Mouse (Mus musculus): ENCODE measurements around the gene Micall2. TPM values are rescaled to one million over a fixed set of nuclear protein-coding genes. Genes with fewer than 3 reads are reported as not detected.
"Not testable (repeated sequence)": the region's sequence is repeated elsewhere in the genome, so short reads cannot be mapped to it uniquely, and the experiment has no call there.

Gene Micall2
- polyA plus RNA-seq, 1 experiment from 2014 or later: 5.7 TPM

- ATAC-seq: no peak
These were observed 17.6 kb downstream of the Micall2 start for GRCm38 (mm10) chr5:139718540-139718939.

DNA sequence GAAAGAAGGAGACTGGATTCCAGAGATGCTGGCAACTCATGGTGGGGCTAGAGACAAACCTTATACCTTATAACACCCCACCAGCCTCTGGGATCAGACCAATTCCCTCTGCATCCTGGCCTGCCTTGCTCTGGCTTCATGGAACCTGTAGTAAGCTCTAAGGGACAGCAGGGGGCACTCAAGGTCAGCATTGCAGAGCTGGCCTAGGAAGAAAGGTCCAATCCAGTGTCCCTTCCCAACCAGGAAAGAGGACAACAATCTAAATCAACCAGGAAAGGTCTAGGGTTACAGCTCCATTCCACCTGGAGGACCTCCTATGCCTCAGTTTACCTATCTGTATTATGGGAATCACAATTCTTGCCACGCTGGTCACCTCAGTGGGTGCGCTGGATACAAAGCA is 18.4 kb downstream of the Micall2 start:
- Histone ChIP-seq H3K27ac (ENCODE audit: low read length) (no peak overlapping the region), H3K4me2 (ENCODE audit: low read length) (no peak overlapping the region), H3K4me1 (replicated peaks; ENCODE audit: control insufficient read depth, insufficient read depth, low read length) (no peaks in the 10 kb centered on the region), H3K9me3 (ENCODE audit: control insufficient read depth, low read length) (no peaks in the 10 kb centered on the region), H3K27me3 (replicated peaks; ENCODE audit: control insufficient read depth, insufficient read depth, low read length) (no peaks in the 10 kb centered on the region), H3K36me3 (ENCODE audit: control insufficient read depth, insufficient read depth) (no peaks in the 10 kb centered on the region), H3K4me3 (replicated peaks; ENCODE audit: low read length) (no peak overlapping the region), H3K9ac (replicated peaks; ENCODE audit: low read depth, low read length) (no peak overlapping the region)
- WGBS: 88% methylated on average over 2 of the region's 2 CpGs
- no peak for ATAC-seq

More at GRCm38 (mm10) chr5:139718540-139718939, 17.6 kb downstream of the Micall2 start:
- Histone ChIP-seq H3K27ac (ENCODE audit: low read length) (no peak overlapping the region), H3K27me3 (replicated peaks; ENCODE audit: control insufficient read depth, insufficient read depth, low read length) (no peaks in the 10 kb centered on the region), H3K9me3 (ENCODE audit: control insufficient read depth, low read length) (no peaks in the 10 kb centered on the region), H3K36me3 (ENCODE audit: control insufficient read depth, insufficient read depth) (no peaks in the 10 kb centered on the region), H3K4me2 (ENCODE audit: low read length) (no peak overlapping the region), H3K9ac (replicated peaks; ENCODE audit: low read depth, low read length) (no peak overlapping the region), H3K4me1 (replicated peaks; ENCODE audit: control insufficient read depth, insufficient read depth, low read length) (no peaks in the 10 kb centered on the region), H3K4me3 (replicated peaks; ENCODE audit: low read length) (no peak overlapping the region)
- WGBS: 68% methylated on average over 6 of the region's 6 CpGs

DNA sequence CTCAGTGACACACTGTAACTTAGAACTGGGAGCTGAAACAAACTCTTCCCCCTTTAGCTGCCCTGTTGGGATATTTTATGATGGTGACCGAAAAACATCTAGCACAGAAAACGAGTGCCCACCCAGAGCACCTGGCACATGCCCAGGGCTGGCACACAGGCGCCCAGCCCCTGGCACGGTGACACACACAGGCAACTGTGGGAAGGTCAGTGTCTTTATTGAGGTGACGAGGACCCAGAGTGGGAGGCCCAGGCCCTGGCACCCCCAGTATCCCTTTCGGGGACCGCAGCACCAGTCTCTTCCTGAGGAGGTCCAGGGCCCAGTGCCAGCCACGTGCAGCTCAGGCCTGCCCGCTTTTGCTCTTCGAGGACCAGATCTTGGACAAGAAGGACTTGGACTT is 29.6 kb downstream of the Micall2 start:
- H3K9me3 ChIP-seq (ENCODE audit: control insufficient read depth, low read length): no peaks in the 10 kb centered on the region
- WGBS: 78% methylated on average over 10 of the region's 10 CpGs
- no peak overlapping the region for H3K4me2 ChIP-seq (ENCODE audit: low read length)
- no peaks in the 10 kb centered on the region for H3K36me3 ChIP-seq (ENCODE audit: control insufficient read depth, insufficient read depth)
- 0 out of 2 replicates have a peak, but pooled peaks cover 2% of the 10 kb centered on the region for H3K27me3 ChIP-seq (replicated peaks; ENCODE audit: control insufficient read depth, insufficient read depth, low read length)
- no peak overlapping the region for H3K4me3 ChIP-seq (replicated peaks; ENCODE audit: low read length)
- no peak overlapping the region for H3K9ac ChIP-seq (replicated peaks; ENCODE audit: low read depth, low read length)
- H3K27ac ChIP-seq (ENCODE audit: low read length): no peak overlapping the region
- H3K4me1 ChIP-seq (replicated peaks; ENCODE audit: control insufficient read depth, insufficient read depth, low read length): no peaks in the 10 kb centered on the region
- no peak for ATAC-seq

DNA sequence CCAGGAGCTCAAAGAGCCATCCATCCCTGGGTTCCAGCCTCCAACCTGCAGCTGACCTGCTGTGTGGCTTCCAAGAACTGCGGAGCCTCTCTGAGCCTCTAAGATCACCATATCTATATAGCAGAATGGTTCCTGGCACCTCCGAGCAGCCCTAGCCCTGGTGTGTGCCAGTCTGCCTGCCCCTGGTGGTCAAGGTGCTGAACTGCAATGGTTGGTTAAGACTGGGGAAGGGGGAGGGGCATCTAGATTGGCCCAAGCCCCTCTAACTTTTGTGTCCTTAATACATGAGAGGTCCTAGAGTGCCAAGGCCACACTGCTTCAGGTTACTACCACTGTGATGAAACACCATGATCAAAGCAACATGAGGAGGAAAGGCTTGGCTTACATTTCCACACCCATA is 33.2 kb downstream of the Micall2 start:
- Histone ChIP-seq H3K27ac (ENCODE audit: low read length) (no peak overlapping the region), H3K9ac (replicated peaks; ENCODE audit: low read depth, low read length) (no peak overlapping the region), H3K9me3 (ENCODE audit: control insufficient read depth, low read length) (no peaks in the 10 kb centered on the region), H3K4me1 (replicated peaks; ENCODE audit: control insufficient read depth, insufficient read depth, low read length) (no peaks in the 10 kb centered on the region), H3K36me3 (ENCODE audit: control insufficient read depth, insufficient read depth) (no peaks in the 10 kb centered on the region), H3K4me3 (replicated peaks; ENCODE audit: low read length) (no peak overlapping the region), H3K4me2 (ENCODE audit: low read length) (no peak overlapping the region), H3K27me3 (replicated peaks; ENCODE audit: control insufficient read depth, insufficient read depth, low read length) (0 out of 2 replicates have a peak, but pooled peaks cover 5% of the 10 kb centered on the region)
- ATAC-seq: no peak
- WGBS: 70% methylated on average over 2 of the region's 2 CpGs

GRCm38 (mm10) chr5:139702236-139702635 is 33.9 kb downstream of the Micall2 start:
- Histone ChIP-seq H3K4me1 (replicated peaks; ENCODE audit: control insufficient read depth, insufficient read depth, low read length) (no peaks in the 10 kb centered on the region), H3K36me3 (ENCODE audit: control insufficient read depth, insufficient read depth) (no peaks in the 10 kb centered on the region), H3K9me3 (ENCODE audit: control insufficient read depth, low read length) (no peaks in the 10 kb centered on the region), H3K27me3 (replicated peaks; ENCODE audit: control insufficient read depth, insufficient read depth, low read length) (0 out of 2 replicates have a peak, but pooled peaks cover 8% of the 10 kb centered on the region), H3K4me2 (ENCODE audit: low read length) (no peak overlapping the region), H3K27ac (ENCODE audit: low read length) (no peak overlapping the region), H3K9ac (replicated peaks; ENCODE audit: low read depth, low read length) (no peak overlapping the region), H3K4me3 (replicated peaks; ENCODE audit: low read length) (no peak overlapping the region)
- WGBS: 79% methylated on average over 10 of the region's 10 CpGs
- ATAC-seq: no peak

DNA sequence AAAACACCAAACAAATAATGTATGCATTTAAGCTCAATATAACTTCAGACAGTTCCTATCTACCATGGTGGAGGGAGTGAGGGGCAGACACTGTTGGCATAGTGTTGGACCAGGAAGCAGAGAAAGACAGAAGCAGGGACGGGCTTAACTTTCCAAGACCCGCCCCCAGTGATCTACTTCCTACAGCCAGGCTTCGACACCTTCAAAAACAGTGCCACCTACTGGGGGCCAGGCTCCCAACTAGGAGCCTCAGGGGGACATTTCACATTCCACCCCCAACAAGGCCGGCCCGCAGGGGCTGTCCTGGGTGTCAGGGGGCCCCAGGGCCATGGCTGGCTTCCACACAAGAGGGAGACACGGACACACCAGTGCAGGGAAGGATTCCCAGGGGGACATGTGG is 39.2 kb downstream of the Micall2 start:
- Histone ChIP-seq H3K4me2 (ENCODE audit: low read length) (no peak overlapping the region), H3K9ac (replicated peaks; ENCODE audit: low read depth, low read length) (no peak overlapping the region), H3K4me3 (replicated peaks; ENCODE audit: low read length) (no peak overlapping the region), H3K4me1 (replicated peaks; ENCODE audit: control insufficient read depth, insufficient read depth, low read length) (peaks cover 8% of the 10 kb centered on the region), H3K27ac (ENCODE audit: low read length) (no peak overlapping the region), H3K9me3 (ENCODE audit: control insufficient read depth, low read length) (no peaks in the 10 kb centered on the region; the same call in 1 of the 2 replicates), H3K27me3 (replicated peaks; ENCODE audit: control insufficient read depth, insufficient read depth, low read length) (peaks cover 22% of the 10 kb centered on the region; the same call in 1 of the 2 replicates), H3K36me3 (ENCODE audit: control insufficient read depth, insufficient read depth) (no peaks in the 10 kb centered on the region)
- 88% methylated on average over 6 of the region's 6 CpGs for WGBS
- ATAC-seq: no peak

GRCm38 (mm10) chr5:139695876-139696275 is 40.3 kb downstream of the Micall2 start:
- not testable (repeated sequence) for H3K36me3 ChIP-seq (ENCODE audit: control insufficient read depth, insufficient read depth); H3K4me3 ChIP-seq (replicated peaks; ENCODE audit: low read length); H3K9me3 ChIP-seq (ENCODE audit: control insufficient read depth, low read length); H3K9ac ChIP-seq (replicated peaks; ENCODE audit: low read depth, low read length); H3K4me2 ChIP-seq (ENCODE audit: low read length); H3K27ac ChIP-seq (ENCODE audit: low read length); H3K4me1 ChIP-seq (replicated peaks; ENCODE audit: control insufficient read depth, insufficient read depth, low read length); ATAC-seq
- H3K27me3 ChIP-seq (replicated peaks; ENCODE audit: control insufficient read depth, insufficient read depth, low read length): peaks cover 25% of the 10 kb centered on the region; the same call in 1 of the 2 replicates
- 75% methylated on average over 3 of the region's 3 CpGs for WGBS

DNA sequence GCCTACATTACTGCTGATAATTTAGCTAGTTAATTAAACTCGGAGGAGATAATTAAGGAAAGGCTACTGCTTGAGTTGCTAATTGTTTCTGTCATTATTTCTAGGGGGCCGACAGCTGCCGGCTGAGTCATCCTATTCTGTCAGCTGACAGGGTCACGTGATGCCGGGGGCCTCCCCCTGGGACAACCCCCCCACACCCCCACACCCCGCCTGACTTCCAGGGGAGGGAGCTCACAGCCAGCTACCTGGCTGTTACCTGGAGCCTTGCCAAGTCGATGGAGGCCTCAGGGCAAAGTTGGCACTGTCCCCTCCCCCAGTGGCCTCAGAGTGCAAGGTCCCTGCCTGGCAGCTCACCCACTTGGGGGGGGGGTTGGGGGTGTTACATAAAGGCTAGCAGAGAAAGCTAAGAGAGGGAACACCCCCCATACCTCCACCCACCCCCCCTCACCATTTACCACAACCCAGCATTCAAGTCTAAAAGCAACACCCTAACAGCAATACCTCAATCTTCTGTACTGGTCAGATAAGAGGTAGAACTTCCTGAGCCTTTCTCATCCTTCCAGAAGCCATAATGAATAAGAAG is 41.1 kb downstream of the Micall2 start:
- peaks cover 8% of the 10 kb centered on the region for H3K4me1 ChIP-seq (replicated peaks; ENCODE audit: control insufficient read depth, insufficient read depth, low read length)
- H3K9me3 ChIP-seq (ENCODE audit: control insufficient read depth, low read length): no peaks in the 10 kb centered on the region; the same call in 1 of the 2 replicates
- H3K4me2 ChIP-seq (ENCODE audit: low read length): no peak overlapping the region
- H3K27me3 ChIP-seq (replicated peaks; ENCODE audit: control insufficient read depth, insufficient read depth, low read length): peaks cover 30% of the 10 kb centered on the region; the same call in 1 of the 2 replicates
- H3K9ac ChIP-seq (replicated peaks; ENCODE audit: low read depth, low read length): no peak overlapping the region
- H3K4me3 ChIP-seq (replicated peaks; ENCODE audit: low read length): no peak overlapping the region
- no peak overlapping the region for H3K27ac ChIP-seq (ENCODE audit: low read length)
- ATAC-seq: peak; percentile 55
- H3K36me3 ChIP-seq (ENCODE audit: control insufficient read depth, insufficient read depth): no peaks in the 10 kb centered on the region
- WGBS: 20% methylated on average over 7 of the region's 7 CpGs

GRCm38 (mm10) chr5:139694292-139694988 is 41.7 kb downstream of the Micall2 start:
- Histone ChIP-seq H3K9me3 (ENCODE audit: control insufficient read depth, low read length) (no peaks in the 10 kb centered on the region; the same call in 1 of the 2 replicates), H3K4me2 (ENCODE audit: low read length) (no peak overlapping the region), H3K4me1 (replicated peaks; ENCODE audit: control insufficient read depth, insufficient read depth, low read length) (peaks cover 8% of the 10 kb centered on the region), H3K27me3 (replicated peaks; ENCODE audit: control insufficient read depth, insufficient read depth, low read length) (peaks cover 30% of the 10 kb centered on the region), H3K27ac (ENCODE audit: low read length) (no peak overlapping the region), H3K9ac (replicated peaks; ENCODE audit: low read depth, low read length) (no peak overlapping the region), H3K36me3 (ENCODE audit: control insufficient read depth, insufficient read depth) (no peaks in the 10 kb centered on the region), H3K4me3 (replicated peaks; ENCODE audit: low read length) (no peak overlapping the region)
- ATAC-seq: peak; percentile 61
- 26% methylated on average over 16 of the region's 16 CpGs for WGBS

Data from forebrain, embryonic 16.5 days (tissue).